Mouse (Mus musculus) inflammation-experienced regulatory T-cells, adult 6 months (primary cell): ENCODE measurements around the gene Tmem63c. TPM values are rescaled to one million over a fixed set of nuclear protein-coding genes. Genes with fewer than 3 reads are reported as not detected.
A peak's percentile ranks its signal among the peaks of the same experiment; 100 is the strongest.

Source experiments
- ATAC-seq: one replicate; pipeline ENCODE4 v1.8.0; 2017
- polyA plus RNA-seq, 3 experiments: library from polyadenylated mRNA; unstranded; fragments of 100-300 nt; shearing (Covaris generic); gene quantifications; one replicate each; pipeline ENCODE4 v1.2.1; 2017

Tmem63c gene
- polyA plus RNA-seq, 3 experiments from 2014 or later: 0.78 to 3.8 (median 1.1) TPM

DNA sequence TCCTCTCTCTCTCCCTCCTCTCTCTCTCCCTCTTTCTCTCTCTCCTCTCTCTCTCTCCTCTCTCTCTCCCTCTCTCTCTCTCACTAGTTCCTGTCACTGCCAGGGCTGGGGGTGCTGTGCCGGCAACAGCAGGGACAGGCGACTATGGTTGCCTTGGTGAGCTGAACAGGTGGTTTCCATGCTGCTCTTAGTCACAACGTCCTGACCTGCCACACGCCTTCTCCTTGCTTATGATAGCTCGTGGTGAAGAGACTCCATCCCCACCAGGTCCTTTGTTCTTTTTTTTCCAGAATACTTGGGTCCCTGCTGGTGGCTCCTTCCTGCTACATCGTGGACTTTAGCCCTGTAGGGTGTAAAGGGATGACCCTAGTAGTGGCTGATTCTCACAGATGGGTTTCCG lies 18.9 kb upstream of the Tmem63c start:
- ATAC-seq: no peak

DNA sequence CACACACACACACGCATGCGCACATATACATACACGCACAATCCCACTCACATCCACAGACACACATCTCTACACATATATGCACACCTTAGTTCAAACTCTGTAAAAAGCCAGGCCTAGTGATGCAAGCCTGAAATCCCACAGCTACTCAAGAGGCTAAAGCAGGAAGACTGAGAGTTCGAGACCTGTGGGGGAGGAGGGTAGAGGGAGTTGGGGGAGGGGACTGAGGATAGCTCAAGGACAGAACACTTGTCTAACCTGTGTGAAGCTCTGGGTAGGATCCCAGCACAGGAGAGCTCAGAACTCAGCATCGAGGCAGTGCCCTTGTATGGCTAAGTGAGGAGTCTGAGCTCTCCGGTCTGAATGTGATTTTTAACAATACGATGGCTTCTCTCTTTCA lies 18.3 kb upstream of the Tmem63c start:
- ATAC-seq: no peak

DNA sequence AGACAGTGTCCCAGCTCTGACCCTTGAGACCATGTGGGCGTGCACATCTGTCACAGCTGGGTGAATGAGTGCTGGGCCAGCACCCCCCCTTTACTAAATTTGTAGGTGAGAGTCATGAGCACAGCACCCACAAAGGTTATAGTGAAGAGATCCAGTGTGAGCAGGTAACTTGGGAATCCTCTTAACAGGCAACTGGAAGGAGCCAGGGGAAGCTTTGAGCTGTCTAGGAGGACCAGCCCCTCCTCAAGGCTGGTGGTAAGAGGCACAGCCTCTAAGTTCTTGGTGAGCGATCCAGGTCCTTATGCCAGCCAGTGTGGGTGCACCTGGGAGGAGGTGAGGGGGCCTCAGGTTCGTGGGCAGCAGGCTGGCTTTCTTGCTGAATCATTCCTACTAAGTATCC lies 17.5 kb upstream of the Tmem63c start:
- ATAC-seq: no peak

- ATAC-seq: no peak
Observed at GRCm38 (mm10) chr12:87004596-87004995, 16.5 kb upstream of the Tmem63c start.

GRCm38 (mm10) chr12:87017041-87017440 lies 4.1 kb upstream of the Tmem63c start:
- no peak for ATAC-seq

GRCm38 (mm10) chr12:87018756-87019155 lies 2.4 kb upstream of the Tmem63c start:
- ATAC-seq: no peak

- no peak for ATAC-seq
Observed at GRCm38 (mm10) chr12:87022006-87022405, 866 bp downstream of the Tmem63c start.

- no peak for ATAC-seq
Observed at GRCm38 (mm10) chr12:87023456-87023855, 2.3 kb downstream of the Tmem63c start.

DNA sequence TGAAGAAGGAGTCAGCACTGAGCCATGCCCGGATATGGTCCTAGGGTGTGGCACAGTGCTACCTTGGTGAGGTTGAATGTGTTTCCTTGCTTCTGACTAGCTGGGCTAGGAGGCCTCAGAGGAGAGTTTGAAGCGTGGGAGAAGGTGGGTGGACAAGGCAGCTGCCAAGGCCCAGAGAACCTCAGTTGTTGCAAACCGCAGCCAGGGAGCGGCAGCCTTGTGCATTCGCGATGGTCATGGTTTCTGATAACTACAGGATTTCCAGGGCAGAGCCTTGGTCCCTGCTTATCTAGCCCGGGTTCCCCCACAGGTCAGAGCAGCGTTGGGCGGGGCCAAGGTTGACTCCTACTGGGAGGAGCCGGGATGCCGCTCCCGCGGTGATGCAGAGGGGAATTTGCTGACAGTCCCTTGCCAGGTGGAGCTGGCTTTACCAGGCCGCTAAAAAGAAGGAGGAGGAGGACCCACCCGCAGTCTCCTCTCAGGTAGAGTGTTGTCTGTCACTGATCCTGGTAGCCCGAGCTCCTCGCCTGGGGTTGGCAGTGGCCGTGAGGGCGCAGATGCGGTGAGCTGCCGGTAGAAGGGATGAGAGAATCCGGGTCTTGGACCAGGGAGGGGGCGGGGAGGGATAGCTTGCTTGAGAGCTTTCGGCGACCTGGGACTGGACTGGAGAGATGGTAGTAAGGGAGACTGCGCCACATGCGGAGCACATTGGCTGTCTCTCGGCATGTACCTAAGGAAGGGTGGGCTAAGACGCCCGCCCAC lies 5.2 kb downstream of the Tmem63c start:
- no peak for ATAC-seq

DNA sequence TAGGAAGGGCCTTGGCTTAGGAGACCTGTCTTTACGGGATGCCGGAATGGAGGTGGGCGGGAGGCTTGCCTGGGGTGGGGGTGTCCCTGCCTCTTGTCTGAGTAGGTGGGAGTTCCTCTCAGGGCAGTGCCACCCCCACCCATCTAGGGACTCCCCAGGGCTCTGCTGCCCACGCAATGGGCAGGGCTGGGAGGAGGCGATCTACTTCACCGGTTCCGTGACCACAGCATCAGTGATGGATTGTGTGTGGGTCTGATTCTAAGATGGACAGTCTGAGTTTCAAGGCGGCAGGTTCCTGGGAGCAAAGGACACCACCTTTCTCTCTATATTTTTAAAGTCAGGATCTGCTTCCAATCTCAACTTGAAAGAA lies 5.7 kb downstream of the Tmem63c start:
- ATAC-seq: no peak

- ATAC-seq: peak; percentile 58
Observed at GRCm38 (mm10) chr12:87027391-87027790, 6.3 kb downstream of the Tmem63c start.

DNA sequence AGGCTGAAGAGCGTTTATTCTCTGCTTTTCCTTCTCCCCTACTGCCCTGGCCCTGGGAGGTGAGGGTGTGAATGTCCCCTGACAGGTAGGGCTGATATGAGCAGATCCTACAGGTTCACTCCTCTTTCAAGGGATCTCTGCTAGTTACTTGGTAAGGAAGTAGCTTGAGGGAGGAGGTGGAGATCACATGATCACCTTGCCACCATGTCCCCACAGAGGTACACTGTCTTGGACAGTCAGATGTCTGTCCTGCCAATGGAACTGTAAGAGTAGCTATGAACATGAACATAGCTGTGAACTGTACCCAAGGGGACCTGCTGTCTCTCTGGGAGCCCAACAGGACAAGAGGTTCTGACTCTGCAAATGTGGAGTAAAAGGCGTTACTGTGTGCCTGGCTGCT lies 6.9 kb downstream of the Tmem63c start:
- no peak for ATAC-seq

DNA sequence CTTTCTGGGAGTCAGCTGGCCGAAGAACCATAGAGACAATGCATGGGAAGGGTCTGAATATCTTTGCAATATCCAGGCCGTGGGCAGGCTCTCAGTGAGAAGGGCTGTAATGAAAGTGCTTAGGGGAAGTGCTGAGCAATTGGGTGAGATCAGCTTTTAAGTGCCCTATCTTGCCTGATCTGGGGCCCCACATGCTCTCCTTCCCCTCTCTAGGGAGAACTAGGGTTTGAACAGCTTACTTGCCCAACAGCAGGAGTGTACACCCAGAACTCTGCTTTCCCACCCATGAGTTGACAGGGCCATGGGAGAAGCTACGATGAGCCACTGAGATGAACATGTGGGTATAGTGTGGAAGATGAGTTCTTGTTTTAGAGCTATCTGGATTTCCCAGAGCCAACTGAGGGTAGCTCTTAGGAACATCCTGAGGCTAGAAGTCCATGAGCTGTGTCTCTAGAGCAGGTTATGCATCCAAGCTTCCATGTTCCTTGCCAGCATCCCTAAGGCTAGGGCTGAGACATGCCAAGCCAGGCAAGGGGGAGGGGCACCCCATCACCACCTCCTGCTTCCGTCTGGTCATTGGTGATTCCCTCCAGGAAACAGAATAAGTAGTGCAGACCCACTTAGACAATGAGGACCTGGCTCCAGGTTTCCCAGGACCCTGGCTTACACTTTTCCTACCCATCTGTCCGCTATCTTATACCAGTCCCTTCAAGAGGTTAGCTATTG lies 8.3 kb downstream of the Tmem63c start:
- no peak for ATAC-seq

GRCm38 (mm10) chr12:87031163-87031763 lies 10.1 kb downstream of the Tmem63c start:
- no peak for ATAC-seq

- no peak for ATAC-seq
Observed at GRCm38 (mm10) chr12:87036631-87037030, 15.5 kb downstream of the Tmem63c start.

DNA sequence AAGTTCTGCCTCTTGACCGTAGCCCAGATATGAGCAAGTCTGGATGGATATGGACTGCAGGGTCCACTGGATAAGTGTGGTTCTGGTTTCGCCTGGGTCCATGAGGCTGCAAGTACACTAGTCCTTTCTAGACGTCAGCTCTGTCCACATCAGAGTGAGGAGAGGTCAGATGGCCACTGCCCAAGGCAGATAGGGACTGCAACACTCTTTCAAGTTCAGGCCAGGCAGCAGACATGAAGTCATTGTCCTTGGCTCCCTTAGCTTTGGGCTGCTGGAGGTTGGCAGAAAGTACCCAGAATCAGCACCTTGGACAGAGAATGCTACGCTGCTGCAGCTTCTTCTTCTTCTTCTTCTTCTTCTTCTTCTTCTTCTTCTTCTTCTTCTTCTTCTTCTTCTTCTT lies 19.0 kb downstream of the Tmem63c start:
- no peak for ATAC-seq

DNA sequence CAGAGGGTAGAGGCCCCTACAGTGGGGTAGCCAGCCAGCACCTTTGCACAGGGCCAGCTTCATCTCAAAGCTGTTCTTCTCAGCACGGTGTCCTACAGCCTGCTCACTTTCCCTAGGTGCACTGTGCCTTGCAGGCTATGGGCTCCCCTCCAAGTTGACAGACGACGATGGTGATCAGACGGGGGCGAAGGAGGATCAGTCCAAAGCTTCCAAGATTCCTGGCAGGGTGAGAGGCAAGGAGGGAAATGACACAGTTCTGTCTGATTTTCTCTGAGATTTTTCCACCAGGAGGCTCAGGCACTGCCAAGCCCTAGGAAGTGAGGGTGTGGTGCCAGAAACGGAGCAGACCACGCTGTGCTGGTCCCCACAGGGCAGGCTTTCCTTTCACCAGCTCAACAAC lies 19.7 kb downstream of the Tmem63c start:
- no peak for ATAC-seq

GRCm38 (mm10) chr12:87042456-87042855 lies 21.3 kb downstream of the Tmem63c start:
- ATAC-seq: no peak

- ATAC-seq: no peak
Observed at GRCm38 (mm10) chr12:87043221-87043620, 22.1 kb downstream of the Tmem63c start.

DNA sequence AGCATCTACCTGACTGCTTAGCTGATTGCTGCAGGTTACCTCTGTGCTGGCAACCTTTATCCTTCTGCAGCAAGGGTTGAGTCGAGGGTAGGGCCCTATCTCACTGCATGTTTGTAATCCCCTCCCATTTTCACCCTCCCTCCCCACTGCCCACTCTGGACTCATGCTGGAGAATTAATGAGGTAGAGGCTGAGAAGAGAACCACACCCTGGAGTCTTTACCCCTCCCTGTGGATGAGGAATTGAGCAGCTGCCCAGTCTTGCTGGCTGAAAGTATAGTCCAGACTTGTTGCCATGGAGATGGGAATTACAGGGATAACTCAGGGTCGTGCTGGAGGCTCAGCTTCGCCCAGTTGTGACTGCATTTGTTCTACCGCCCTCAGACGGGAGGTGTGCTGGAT lies 23.6 kb downstream of the Tmem63c start:
- ATAC-seq: no peak

- ATAC-seq: no peak
Observed at GRCm38 (mm10) chr12:87047536-87047935, 26.4 kb downstream of the Tmem63c start.

DNA sequence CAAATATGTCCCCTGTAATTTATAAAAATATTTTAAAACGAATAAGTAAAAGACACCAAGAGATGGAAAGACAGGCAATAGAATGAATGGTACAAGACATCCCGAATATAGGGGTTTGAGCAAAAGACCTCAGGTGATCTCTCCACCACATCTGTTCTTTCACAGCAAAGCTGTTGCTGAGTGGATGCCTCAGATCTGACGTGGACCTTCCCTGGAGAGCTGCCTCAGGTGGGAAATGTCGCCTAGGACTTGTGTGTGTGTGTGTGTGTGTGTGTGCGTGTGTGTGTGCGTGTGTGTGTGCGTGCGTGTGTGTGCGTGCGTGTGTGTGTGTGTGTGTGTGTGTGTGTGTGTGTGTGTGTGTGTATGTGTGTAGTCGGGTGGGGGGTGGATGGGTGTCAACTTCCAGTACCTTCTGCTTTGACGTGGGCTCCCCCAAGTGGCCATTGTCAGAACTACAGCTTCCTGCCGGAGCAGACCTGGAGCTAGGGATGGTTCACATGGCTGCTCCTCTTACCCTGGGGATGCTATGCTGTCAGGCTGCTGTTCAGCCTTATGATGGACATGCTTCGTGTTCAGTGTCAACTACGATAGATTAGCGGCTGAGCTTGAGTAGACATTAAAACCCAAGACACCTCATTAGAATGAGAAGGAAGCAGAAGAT lies 31.7 kb downstream of the Tmem63c start:
- ATAC-seq: peak; percentile 50

- no peak for ATAC-seq
Observed at GRCm38 (mm10) chr12:87054873-87055272, 33.7 kb downstream of the Tmem63c start.
